Mouse (Mus musculus): ENCODE measurements at regions not wholly inside any gene's neighbourhood (a gene's known extent, or its start where the extent isn't known, plus 50 kb on each side); places are given as distances from the start of the nearest gene placed in this dataset.
"Not testable (repeated sequence)": the region's sequence is repeated elsewhere in the genome, so short reads cannot be mapped to it uniquely, and the experiment has no call there.

DNA sequence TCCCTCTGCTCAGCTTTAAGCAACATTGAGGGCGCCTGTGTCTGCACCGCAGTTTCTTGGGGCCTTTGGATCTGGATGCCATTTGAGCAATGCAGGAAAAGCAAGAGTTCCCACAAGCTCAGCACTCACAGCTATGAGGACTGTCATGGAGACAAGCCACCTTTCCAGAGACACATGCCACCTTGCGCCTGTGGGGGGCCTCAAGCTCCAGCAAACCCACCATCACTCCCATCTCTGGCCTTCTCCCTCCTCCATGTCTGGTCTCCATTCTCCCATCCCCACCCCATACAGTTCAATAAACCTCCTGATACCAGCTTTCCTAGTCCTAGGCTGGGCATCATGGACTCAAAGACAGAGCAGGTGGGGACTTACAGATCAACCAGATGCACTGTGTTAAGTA is 97.8 kb downstream of the Wdr11 start:
- in situ Hi-C loops (cut with MseI, MboI) = no loop called here

GRCm38 (mm10) chr7:129690868-129691267 is 99.2 kb downstream of the Wdr11 start:
- in situ Hi-C loops (cut with MseI, MboI) = no loop called here

DNA sequence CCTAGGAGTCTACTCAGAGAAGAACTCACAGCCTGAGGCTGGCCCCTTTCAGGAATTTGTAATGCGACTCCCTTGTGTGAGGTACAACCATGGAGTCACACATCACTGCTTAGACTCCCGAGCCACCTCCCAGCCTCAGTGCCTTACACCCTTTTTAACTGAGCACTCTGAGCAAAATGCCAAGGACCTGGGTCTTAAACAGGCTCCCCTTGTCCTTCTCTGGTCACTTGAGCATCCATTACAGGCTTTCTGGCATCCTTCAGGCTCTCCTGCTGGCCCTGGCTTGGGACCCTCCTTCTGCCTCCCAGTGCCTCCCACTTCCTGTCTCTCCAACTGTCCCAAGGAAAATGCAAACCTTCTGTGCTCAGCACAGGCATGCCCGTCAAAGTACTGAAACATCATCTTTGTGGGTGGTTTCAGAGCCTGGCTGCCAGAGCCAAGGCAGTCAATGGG is 100.0 kb downstream of the Wdr11 start:
- in situ Hi-C loops (cut with MseI, MboI) = no loop called here

- in situ Hi-C loops (cut with MseI, MboI) = no loop called here
Measured at GRCm38 (mm10) chr7:129693635-129694034, 102.0 kb downstream of the Wdr11 start.

DNA sequence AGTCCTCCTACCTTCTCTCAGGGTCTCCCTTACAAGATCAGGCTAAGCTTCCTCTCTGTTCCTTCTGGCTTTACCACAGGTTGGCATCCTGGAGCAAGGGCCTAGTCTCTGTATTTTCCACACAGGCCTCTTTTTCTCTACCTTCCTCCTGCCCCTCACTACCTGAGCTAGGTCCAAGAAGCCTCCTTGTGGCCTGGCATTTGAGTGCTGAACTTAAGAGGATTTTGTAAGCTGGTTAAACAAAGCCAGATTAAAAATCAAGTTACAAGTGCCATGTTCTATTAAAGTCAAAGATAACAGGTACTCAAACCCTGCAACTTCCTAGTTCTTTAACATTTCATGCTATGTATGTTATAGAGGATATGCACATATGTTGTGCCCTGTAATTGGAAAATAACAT is 102.5 kb downstream of the Wdr11 start:
- in situ Hi-C loops (cut with MseI, MboI) = no loop called here

- in situ Hi-C loops (cut with MseI, MboI) = no loop called here
Measured at GRCm38 (mm10) chr7:129699931-129700570, 108.4 kb downstream of the Wdr11 start.

GRCm38 (mm10) chr7:129727559-129727958 is 135.9 kb downstream of the Wdr11 start:
- in situ Hi-C loops (cut with MseI, MboI) = no loop called here

DNA sequence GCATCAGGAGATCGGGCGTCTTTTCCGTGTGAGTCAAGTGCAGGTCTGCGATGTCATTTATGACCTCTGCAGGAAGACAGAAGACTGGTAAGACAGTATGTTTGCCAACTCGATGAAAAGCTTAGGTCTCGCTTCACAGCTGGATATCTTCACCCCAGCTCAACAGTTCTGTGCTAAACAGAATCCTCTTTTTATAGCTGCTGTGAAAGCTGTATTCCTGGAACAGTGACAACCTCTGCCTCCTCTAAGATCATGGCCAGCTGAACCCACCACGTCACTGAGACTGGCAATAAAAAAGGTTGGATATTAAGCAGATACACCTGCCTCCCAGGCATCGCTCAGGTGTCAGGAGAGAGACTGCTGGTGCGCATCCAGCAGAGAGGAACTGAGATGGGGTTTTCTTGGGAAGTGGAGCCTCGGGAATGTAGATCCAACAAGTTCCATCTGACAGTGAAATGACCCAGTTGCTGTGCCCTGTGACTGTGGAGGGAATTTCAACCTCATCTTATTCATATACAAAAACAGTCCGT is 138.1 kb downstream of the Wdr11 start:
- in situ Hi-C loops (cut with MseI, MboI) = no loop called here

GRCm38 (mm10) chr7:129730785-129731352 is 139.2 kb downstream of the Wdr11 start:
- in situ Hi-C loops (cut with MseI, MboI) = no loop called here

- in situ Hi-C loops (cut with MseI, MboI) = no loop called here
Measured at GRCm38 (mm10) chr7:129742657-129743056, 151.0 kb downstream of the Wdr11 start.

DNA sequence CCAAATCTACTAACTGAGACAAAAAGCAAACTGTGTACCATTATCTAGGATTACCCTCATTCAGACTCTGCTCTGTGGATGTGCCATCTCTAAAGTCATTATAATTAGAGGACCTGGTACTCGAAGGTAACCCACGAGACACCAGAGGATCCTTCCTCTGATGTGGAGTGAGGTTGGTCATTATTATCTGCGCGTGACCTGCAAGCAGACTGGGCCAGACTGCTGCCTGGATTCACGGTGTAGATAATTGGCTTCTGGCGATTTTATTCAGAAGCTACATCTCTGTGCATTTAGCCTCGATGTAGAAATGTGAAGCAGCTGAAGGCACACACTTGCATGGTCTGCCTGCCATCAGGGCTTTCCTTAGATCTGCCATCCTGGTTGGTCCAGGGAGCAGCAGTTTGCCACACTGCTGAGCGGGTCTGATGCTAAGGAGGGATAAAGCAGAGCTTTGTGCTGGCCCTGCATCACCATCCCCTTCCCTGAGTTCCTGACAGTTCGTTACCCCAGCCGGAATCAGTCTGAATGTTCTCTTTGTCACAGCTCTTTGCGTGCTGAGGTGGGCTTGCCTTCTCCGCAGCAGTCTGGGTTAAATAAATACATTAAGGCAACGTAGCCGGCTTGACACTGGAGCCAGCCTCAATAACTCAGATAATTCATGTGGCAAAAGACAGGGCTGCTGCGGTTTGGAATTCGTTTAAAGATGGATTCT is 152.4 kb downstream of the Wdr11 start:
- in situ Hi-C loops (cut with MseI, MboI) = no loop called here

- in situ Hi-C loops (cut with MseI, MboI) = no loop called here
Measured at GRCm38 (mm10) chr7:129746639-129747038, 155.0 kb downstream of the Wdr11 start.

- in situ Hi-C loops (cut with MseI, MboI) = no loop called here
Measured at GRCm38 (mm10) chr7:129750936-129751335, 159.3 kb downstream of the Wdr11 start.

DNA sequence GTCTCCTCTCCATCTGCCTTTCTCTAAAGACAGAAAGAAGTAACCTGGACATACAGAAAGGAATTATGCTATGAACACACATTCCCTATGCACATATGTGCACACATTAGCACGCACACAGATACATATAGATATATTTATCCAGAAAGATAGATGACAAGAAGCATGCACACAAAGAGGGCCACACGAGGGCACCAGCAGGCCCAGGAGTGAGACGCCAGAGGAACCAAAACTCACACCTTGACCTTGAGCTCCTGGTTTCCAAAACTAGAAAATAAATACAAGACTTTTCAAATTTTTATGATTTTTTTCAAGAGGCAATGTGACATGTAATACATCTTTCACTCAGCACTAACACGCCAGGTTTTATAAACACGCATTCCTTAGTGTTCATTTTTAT is 163.1 kb downstream of the Wdr11 start:
- in situ Hi-C loops (cut with MseI, MboI) = no loop called here

DNA sequence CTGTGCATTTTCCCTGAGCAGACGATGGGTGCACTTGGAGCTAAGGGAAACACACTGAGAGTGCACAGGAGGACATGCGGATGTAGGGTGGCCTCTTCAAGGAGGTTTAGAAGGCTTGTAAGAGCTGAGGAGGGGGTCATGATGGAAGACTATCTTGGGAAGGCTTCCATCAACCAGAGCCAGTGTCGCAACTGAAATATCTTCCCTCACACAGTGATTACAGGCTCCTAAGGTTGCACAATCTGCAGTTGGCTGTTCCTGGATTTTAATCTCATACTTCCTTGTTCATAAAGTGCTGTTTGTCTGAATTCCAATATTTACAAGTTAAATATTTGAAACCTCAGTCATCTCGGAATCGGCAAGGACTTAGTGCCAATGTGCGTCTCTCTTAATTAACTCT is 164.5 kb downstream of the Wdr11 start:
- in situ Hi-C loops (cut with MseI, MboI) = no loop called here

DNA sequence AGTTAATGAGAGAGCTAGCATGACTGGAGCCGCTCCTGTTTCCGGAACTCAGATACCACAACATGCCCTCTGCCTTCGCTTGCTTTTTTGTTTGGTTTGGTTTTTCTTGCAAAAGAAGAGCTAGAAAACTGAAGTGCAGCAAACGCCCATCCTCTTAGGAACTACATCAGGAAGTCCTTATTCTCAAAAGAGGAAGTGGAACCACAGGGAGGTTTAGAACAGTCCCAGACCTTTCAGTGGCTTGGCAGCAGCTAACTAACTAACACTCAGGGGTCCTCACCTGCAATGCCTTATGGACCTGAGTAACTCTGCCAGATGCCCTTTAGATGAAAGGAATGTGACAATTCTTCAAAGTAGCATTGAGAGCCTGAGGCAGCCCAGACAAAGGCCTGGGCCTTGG is 168.2 kb downstream of the Wdr11 start:
- in situ Hi-C loops (cut with MseI, MboI) = no loop called here

GRCm38 (mm10) chr7:129760386-129760785 is 168.7 kb downstream of the Wdr11 start:
- in situ Hi-C loops (cut with MseI, MboI) = no loop called here

GRCm38 (mm10) chr7:129763754-129764153 is 172.1 kb downstream of the Wdr11 start:
- in situ Hi-C loops (cut with MseI, MboI) = no loop called here

GRCm38 (mm10) chr7:129764456-129764970 is 172.8 kb downstream of the Wdr11 start:
- in situ Hi-C loops (cut with MseI, MboI) = no loop called here

GRCm38 (mm10) chr7:129765681-129766080 is 174.0 kb downstream of the Wdr11 start:
- in situ Hi-C loops (cut with MseI, MboI) = no loop called here

GRCm38 (mm10) chr7:129766087-129766834 is 174.6 kb downstream of the Wdr11 start:
- in situ Hi-C loops (cut with MseI, MboI) = no loop called here

DNA sequence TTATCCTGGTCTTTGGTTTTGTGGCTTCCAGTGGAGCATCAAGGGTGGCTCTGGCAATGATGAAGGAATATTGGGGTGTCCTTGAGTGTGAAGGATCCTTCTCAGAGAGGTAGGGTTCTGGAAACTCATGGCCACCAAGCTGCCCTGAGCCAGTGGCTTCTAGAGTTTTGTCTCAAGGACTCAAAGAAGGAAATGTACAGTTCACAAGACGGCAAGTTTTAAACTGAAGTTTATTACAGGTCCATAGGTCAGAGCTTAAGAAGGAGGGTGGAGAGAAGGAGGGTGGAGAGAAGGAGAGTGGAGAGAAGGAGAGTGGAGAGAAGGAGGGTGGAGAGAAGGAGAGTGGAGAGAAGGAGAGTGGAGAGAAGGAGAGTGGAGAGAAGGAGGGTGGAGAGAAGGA is 178.0 kb downstream of the Wdr11 start:
- in situ Hi-C loops (cut with MseI, MboI) = not testable (repeated sequence)
